Mouse (Mus musculus) myocyte (in vitro differentiated cells): Measurements from ENCODE around the gene Fam122b.
A peak's percentile ranks its signal among the peaks of the same experiment; 100 is the strongest.

Experiments used
- CEBPB ChIP-seq: IDR thresholded peaks from 2 replicates; pipeline ENCODE4 v1.6.1; 2011; ENCODE audit warnings: mild to moderate bottlenecking, moderate library complexity; ENCODE audit not compliant: poor library complexity, insufficient read depth, severe bottlenecking
- MAX ChIP-seq: IDR thresholded peaks from one replicate; pipeline ENCODE4 v1.6.1; 2011; ENCODE audit warnings: low read depth, mild to moderate bottlenecking, control low read depth
- MYOD1 ChIP-seq, 3 experiments: IDR thresholded peaks; one replicate each; pipeline ENCODE4 v1.6.1; 2011; ENCODE audit warnings: control low read depth in 2 of 3, low read depth in 2 of 3, mild to moderate bottlenecking in 2 of 3, moderate library complexity in 1 of 3; ENCODE audit not compliant: insufficient read length in 2 of 3, control insufficient read depth in 1 of 3
- MYOG ChIP-seq, 3 experiments: IDR thresholded peaks; one replicate each; pipeline ENCODE4 v1.6.1; 2011; ENCODE audit warnings: control low read depth in 2 of 3, low read depth in 2 of 3, mild to moderate bottlenecking in 2 of 3; ENCODE audit not compliant: insufficient read length in 2 of 3, control insufficient read depth in 1 of 3, insufficient read depth in 1 of 3
- POLR2A ChIP-seq: IDR thresholded peaks from one replicate; pipeline ENCODE4 v1.6.1; 2011; ENCODE audit warnings: low read depth, mild to moderate bottlenecking, control low read depth, moderate library complexity; ENCODE audit not compliant: insufficient read length
- POLR2AphosphoS2 ChIP-seq: IDR thresholded peaks from one replicate; pipeline ENCODE4 v1.6.1; 2011; ENCODE audit warnings: low read depth, control low read depth; ENCODE audit not compliant: insufficient read length
- REST ChIP-seq: IDR thresholded peaks from one replicate; pipeline ENCODE4 v1.6.1; 2011; ENCODE audit warnings: mild to moderate bottlenecking, control low read depth, moderate library complexity; ENCODE audit not compliant: insufficient read depth, insufficient read length
- SRF ChIP-seq: IDR thresholded peaks from one replicate; pipeline ENCODE4 v1.6.1; 2011; ENCODE audit warnings: low read depth; ENCODE audit not compliant: control insufficient read depth, insufficient read length
- TCF12 ChIP-seq: IDR thresholded peaks from one replicate; pipeline ENCODE4 v1.6.1; 2011; ENCODE audit warnings: mild to moderate bottlenecking, control low read depth; ENCODE audit not compliant: poor library complexity, insufficient read depth, severe bottlenecking
- TCF3 ChIP-seq: IDR thresholded peaks from one replicate; pipeline ENCODE4 v1.6.1; 2011; ENCODE audit warnings: low read depth, control low read depth; ENCODE audit not compliant: insufficient read length
- USF1 ChIP-seq: IDR thresholded peaks from one replicate; pipeline ENCODE4 v1.6.1; 2011; ENCODE audit warnings: low read depth, mild to moderate bottlenecking, control low read depth, moderate library complexity

DNA sequence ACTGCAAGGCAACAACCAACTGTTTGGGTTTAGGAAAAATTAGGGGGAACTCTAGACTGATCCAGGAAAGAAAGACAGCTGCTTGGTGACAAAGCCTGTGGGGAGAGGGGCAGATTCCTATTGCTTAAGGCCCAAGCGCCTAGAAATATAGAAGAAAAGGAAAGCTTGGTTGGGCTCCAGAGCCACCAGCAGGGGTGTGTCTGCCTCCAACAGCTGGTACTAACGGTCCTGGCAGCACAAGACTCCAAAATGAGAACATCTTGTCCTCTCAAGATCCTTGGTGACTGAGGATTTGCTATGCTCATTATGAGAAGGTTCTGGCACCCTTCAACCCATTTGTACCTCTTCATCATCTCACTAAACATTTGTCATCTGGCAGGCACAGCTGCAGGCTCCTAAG, 55.8 kb downstream of the Fam122b start:
- TF ChIP-seq MYOG (IDR thresholded peaks at IDR 0.05; ENCODE audit: control insufficient read depth in 1 of 3, insufficient read depth in 1 of 3, insufficient read length in 2 of 3, low read depth in 2 of 3) (peak; percentile 28 to 80 (median 52)), TCF3 (no peak), POLR2AphosphoS2 (no peak), POLR2A (no peak), MAX (no peak), CEBPB (peak; percentile 49; the same call in 1 of the 2 replicates), SRF (no peak), MYOD1 (IDR thresholded peaks at IDR 0.05; ENCODE audit: control insufficient read depth in 1 of 3, insufficient read length in 2 of 3, low read depth in 2 of 3) (peak in 1 of 3 experiments; percentile 78), TCF12 (no peak), REST (no peak), USF1 (no peak)
